Mouse (Mus musculus): ENCODE results near the gene Col6a6.

DNA sequence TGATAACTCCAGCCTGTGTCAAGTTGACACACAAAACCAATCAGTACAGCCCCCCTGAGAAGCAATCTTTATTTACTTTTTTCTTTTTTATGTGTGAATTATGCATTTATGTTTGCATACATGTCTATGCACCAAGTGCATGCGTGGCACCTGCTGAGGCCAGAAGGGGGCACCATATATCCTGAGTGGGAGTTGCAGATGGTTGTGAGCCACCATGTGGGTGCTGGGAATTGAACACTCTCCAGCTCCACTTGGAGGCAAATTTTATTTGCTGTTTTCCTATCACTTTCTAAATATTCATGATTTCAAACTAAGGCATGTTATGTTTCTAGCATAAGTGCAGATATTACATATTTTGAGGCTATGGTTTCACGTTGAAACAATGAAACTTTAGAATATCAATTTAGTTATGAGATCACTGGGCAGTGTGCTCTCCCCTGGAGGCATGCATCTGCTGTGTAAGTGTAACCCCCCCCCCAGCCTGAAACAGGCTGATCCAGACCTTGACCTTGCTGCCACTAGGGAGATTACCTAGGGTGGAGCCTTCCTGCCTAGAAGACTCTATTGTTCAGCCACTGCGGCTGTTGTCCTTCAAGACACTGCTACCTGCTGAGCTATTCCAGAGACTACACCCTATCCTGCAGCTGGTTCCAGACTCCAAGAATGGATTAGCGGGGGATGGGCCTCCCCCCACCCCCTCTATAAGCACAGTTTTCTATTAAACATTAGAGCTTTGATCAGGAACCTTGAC is 10.6 kb upstream of the Col6a6 start:
- no peak for TF ChIP-seq CTCF (IDR thresholded peaks at IDR 0.05; ENCODE audit: extremely low read depth, insufficient read depth, insufficient read length, insufficient replicate concordance)
- TF ChIP-seq POLR2A (IDR thresholded peaks at IDR 0.05; ENCODE audit: low read depth, low read length), result no peak
